Mouse (Mus musculus): ENCODE data around the gene Tecpr2.

Tecpr2 gene

GRCm38 (mm10) chr12:111007134-111008103 is 118.4 kb downstream of the Tecpr2 start:
- DNase-seq (ENCODE audit: low spot score), result no peak

GRCm38 (mm10) chr12:111008500-111009490 is 119.7 kb downstream of the Tecpr2 start:
- DNase-seq (ENCODE audit: low spot score), result no peak

GRCm38 (mm10) chr12:111009615-111010257 is 120.7 kb downstream of the Tecpr2 start:
- DNase-seq (ENCODE audit: low spot score), result no peak

GRCm38 (mm10) chr12:111016807-111017206 is 127.7 kb downstream of the Tecpr2 start:
- no peak for DNase-seq (ENCODE audit: low spot score)

- DNase-seq (ENCODE audit: low spot score), result no peak
Observed at GRCm38 (mm10) chr12:111018068-111018467, 129.0 kb downstream of the Tecpr2 start.

GRCm38 (mm10) chr12:111019086-111019485 is 130.0 kb downstream of the Tecpr2 start:
- no peak for DNase-seq (ENCODE audit: low spot score)

- DNase-seq (ENCODE audit: low spot score), result no peak
Observed at GRCm38 (mm10) chr12:111021138-111021537, 132.1 kb downstream of the Tecpr2 start.

GRCm38 (mm10) chr12:111021577-111021976 is 132.5 kb downstream of the Tecpr2 start:
- DNase-seq (ENCODE audit: low spot score), result no peak
